Mouse (Mus musculus) adrenal gland, postnatal 36 days (tissue): Measurements from ENCODE around the gene Cd4. TPM values are rescaled to one million over a fixed set of nuclear protein-coding genes. Genes with fewer than 3 reads are reported as not detected.
"Not testable (repeated sequence)": the region's sequence is repeated elsewhere in the genome, so short reads cannot be mapped to it uniquely, and the experiment has no call there.

Experiments used
- DNase-seq, 2 experiments: peaks; one replicate each; pipeline ENCODE4 v3.0.0; 2021; ENCODE audit warnings: mixed read lengths in 1 of 2
- total RNA-seq, 2 experiments: library from RNA; stranded (reverse); gene quantifications; 2 replicates each; pipeline ENCODE4 v1.2.3; 2021

Cd4 gene
- total RNA-seq, 2 experiments from 2014 or later = 0.30 to 0.50 TPM

DNA sequence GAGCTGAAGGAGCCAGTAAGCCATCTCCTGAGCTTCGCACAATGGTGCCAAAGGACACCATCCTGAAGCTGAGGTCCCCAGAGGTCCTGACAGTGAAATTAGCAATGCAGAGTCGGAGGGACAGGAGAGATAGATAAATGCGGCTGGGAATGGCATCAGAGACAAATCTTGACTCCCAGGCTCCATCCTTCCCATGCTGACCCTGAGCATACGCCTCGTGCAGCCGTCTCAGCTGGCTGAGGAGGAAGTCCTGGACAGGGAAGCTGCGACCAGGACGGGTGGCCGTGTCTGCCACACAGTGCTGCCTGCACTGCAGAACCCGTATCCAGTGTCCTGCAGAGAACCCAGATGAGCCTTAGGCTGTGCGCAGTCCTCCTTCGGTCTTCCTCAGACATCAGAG, 33.4 kb downstream of the Cd4 start:
- no peak for DNase-seq

DNA sequence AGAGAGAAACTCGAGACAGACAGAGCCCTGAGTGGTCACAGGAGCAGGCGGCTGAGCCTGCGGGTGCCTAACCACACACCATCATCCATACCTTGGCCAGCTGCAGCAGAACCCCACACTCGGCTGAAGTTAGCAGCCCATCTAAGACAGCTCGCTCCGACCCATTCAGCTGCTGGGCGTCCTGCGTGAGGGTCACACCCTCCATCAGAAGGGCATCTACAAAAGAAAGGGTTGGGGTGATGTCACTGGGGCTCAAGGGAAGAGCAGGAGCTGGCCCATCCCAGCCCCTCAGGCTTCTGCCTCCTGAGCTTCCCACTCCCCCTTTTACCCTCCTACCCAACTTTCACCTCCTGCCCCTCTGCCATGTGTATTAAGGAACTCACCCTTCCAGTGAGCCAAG, 37.5 kb downstream of the Cd4 start:
- DNase-seq = no peak

DNA sequence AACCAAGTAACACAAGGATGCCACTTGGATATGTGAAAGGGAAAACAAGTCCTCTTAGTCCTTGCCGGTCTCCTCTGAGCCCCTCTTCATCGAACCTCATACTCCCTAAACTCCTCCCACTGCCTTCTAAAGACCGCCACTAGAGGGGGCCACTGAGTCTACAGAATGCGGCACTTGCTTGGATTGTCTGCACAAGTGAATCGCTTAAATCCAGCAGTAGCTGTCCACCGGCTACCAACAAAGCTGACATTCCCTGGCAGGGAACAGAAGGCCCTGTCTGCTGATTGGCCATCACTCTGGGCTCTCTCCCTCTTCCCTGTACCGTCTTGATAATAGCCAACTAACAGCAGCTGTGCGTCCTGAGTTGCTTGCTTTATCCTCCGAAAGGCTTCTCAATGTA, 40.7 kb downstream of the Cd4 start:
- peak; percentile 90 for DNase-seq

GRCm38 (mm10) chr6:124840241-124841167, 47.5 kb downstream of the Cd4 start, which contains the start of gene Gnb3:
Gene Gnb3, minus strand, starts transcription at chr6:124840275.
- DNase-seq = peak in 1 of 2 experiments; percentile 25

GRCm38 (mm10) chr6:124839805-124840204, 48.2 kb downstream of the Cd4 start:
- peak in 1 of 2 experiments; percentile 43 for DNase-seq

DNA sequence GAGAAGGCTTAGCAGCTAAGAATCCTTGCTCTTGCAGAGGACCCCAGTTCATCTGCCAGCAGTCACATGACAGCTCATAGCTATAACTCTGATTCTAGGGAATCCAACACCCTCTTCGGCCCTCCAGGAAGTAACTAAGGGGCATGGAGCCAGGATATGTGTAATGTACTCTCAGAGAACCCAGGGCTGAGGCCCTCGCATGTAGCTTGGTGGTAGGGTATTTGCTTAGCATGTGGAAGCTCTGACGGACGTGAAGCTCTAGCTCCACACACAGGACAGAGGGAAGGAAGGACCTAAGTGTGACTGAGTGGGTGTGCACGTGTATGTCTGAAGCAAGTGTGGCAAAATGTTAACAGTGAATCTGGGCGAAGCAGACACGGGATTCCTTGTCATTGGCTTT, 51.6 kb downstream of the Cd4 start:
- no peak for DNase-seq

GRCm38 (mm10) chr6:124835531-124835930, 52.5 kb downstream of the Cd4 start:
- DNase-seq = no peak

DNA sequence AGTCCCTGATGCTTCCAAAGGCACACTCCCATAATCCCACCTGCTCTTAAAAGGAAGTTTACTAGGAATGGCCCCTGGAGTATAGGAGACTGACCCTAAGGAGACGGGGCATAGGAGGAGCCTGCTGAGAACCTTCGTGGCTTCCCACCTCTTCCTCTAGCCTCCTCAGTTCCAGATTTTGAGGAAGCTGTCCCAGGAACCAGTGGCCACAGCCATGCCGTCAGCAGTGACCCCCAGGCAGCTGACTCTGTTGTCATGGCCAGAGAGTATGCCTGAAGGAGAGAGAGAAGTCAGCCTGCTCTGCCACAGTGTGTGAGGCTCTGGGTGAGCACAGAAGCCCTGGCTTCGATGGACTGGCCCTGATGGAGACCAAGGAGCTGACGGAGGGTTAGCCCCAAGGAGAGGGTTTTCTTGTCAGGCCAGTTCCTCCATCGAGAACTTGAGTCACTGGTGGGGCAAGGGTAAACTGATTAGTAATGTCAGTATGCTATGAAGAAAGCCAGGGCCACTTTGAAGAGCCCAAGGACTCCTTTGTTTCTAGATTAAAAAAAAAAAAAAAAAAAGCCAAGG, 53.4 kb downstream of the Cd4 start:
- no peak for DNase-seq

DNA sequence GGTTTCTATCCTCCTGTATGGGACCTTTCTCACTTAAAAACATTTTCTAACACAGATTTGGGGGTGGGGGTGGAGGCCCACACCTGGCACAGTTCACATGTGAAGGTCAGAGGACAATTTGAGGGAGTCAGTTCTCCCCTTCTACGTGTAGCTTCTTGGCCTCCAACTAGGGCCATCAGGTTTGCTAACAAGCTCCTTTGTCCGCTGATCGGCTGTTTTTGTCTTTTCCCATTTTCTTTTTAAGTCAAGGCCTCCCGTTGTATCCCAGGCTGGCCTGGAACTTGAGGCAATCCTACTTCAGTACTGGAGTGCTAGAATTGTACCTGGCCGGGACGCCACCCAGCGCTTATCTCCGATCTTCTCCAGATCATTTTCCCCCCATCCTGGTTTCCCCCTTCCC, 56.4 kb downstream of the Cd4 start:
- DNase-seq = no peak

- DNase-seq = not testable (repeated sequence)
These were observed 56.8 kb downstream of the Cd4 start for GRCm38 (mm10) chr6:124831199-124831598.

GRCm38 (mm10) chr6:124829799-124830700, 58.0 kb downstream of the Cd4 start:
- peak; percentile 92 to 94 for DNase-seq

DNA sequence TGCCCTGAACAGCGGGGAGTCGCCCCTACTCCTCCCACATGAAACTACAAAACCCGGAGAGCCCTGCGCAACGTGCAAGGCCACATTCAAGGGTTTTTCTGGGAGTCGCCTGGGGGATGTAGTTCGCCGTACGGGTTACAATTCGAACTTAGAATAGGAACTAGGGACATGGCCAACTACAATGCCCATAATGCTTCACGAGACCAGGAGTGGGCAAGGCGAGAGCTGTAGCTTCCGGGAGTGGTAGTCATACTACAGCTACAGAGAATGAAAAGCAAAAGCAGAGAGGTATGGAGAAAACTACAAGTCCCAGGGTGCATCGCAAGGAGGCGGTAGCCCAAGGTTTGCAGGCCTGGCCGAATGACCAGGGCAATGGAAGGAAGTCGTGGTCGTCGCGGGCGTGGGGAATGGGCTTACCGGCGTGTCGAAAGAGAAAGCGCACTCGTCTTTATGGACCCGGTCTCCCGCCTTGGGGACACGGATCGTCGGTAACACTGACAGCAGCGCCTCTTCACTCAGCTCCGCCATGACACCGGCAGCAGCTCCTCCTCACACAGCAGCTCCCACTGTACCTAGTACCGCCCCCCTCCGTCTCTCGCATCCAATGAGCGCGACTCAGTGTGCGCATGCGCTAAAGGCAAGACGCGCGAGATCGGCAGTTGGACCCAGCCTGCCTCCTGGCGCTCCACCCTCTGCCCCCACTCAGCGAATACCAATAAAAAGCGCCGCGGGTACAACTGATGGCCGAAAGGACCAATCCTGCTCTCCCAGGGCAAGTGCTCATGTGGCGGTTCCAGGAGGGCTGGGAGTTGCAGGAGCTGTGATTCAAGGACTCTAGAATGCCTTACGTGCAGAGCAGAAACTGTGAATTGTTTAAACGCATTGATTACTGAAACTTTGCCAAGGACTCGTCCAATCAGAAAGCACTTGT, 58.9 kb downstream of the Cd4 start, which contains the start of the genes Usp5 and Cdca3:
Usp5 (minus strand) TSS at position 617 of the 931 bp plus-strand sequence.
Cdca3 (plus strand) TSS at position 680 of the 931 bp plus-strand sequence.
- peak; percentile 98 to 99 for DNase-seq

GRCm38 (mm10) chr6:124828101-124828592, 59.9 kb downstream of the Cd4 start:
- DNase-seq = peak; percentile 75 to 76

GRCm38 (mm10) chr6:124822049-124822448, 66.0 kb downstream of the Cd4 start:
- no peak for DNase-seq

DNA sequence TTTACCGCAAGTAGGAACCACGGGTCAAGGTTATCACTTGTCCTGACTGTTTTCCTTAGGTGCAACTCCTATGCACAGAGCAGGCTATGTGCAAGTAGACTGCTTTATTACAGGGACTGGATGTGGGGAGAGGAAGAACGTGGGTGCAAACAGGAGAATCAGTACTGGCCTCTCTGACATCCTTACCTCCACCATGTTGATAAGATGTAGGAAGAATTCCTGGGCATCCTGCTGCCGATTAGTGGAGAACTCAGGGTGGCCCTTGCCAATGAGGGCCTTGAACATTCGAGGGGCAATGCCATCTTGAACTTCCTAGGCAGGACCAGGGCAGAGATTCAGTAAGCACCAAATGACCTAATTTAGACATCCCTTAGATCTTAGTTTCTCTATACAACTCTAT, 67.1 kb downstream of the Cd4 start:
- DNase-seq = no peak

GRCm38 (mm10) chr6:124817971-124818370, 70.0 kb downstream of the Cd4 start:
- no peak for DNase-seq

GRCm38 (mm10) chr6:124817563-124817962, 70.5 kb downstream of the Cd4 start:
- no peak for DNase-seq

DNA sequence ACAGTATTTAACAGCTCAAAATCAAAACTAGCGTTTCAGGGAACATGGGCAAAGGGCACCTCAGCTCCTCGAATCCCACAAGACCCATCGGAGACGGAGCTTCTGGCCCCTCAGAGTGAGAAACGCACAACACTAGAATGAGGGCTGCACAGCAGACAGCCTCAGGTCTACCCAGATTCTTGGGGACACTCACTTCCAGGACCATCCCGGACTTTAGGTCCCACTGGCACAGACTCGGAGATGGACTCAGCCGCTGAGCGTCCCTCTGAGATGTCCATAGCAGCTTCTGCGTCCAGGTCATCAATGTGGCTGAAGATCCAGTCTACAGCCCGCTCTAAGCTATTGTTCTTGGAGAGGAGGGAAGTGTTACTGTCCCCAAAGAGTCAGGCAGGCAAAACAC, 70.9 kb downstream of the Cd4 start:
- no peak for DNase-seq

DNA sequence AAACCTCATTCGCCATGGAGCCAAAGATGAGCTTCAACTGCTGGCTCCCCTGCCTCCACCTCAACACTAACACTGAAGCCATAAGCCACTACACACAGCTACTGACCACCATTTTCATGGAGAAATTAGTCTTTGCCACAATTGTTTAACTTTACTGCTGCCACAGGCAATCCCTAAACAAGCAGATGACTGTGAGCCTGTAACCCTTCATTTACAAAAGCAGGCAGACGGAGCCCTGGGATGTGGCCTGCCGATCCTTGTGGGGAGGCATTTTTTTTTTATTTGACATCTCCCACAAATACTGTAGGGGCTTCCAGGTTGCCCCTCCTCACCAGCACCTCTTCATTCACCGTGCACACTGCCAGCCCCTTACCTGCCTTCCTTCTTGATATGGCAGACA, 71.4 kb downstream of the Cd4 start:
- no peak for DNase-seq

DNA sequence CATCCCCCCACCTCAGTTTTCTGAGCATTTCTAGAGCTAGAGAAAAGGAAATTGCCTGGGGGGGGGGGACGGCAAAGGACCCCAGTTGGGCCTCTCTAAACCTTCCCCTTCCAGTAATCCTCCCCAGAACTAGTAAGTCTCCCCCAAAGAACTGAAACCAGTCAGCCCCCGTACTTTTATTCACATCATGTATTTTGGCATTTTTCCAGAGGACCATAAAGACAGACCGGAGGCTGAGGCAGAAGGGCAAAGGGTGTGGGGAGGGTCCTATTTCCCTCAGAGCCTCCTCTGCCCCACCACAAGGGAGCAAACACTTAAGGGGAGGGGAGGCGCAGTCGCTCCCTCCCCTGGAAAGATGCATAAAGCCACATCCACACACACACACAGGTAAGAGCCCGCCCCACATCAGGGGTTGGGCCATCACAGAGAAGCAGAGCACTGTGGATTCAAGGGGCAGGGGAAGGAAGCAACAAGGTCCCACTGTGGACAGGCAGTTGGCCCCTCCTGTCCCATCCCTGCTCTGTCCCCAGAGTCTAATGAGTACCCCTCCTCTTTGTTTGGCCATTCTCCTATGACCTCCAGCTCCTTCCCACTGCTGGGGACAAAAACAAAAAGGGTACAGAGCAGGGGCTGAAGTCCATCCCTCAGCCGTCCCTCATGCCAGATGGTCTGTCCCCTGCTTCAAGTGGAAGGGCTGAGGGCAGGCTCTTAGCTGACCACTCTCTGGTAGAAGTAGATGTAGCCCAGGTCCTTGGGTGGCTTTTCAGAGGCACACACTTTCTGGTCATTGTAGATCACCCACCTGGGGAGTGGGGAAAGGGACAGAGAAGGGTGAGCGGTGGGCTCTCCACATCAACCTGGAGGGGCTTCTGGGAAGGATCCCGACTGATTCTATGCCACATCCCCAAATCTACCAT, 72.9 kb downstream of the Cd4 start:
- DNase-seq = no peak
